Mouse (Mus musculus): Measurements from ENCODE around the gene Vezt.

- TF ChIP-seq USF1 (IDR thresholded peaks at IDR 0.05; ENCODE audit: low read depth) (no peak), MAX (IDR thresholded peaks at IDR 0.05; ENCODE audit: low read depth) (no peak), POLR2AphosphoS2 (IDR thresholded peaks at IDR 0.05; ENCODE audit: insufficient read length, low read depth) (no peak), TCF3 (IDR thresholded peaks at IDR 0.05; ENCODE audit: insufficient read length, low read depth) (no peak), POLR2A (IDR thresholded peaks at IDR 0.05; ENCODE audit: insufficient read length, low read depth) (no peak), SRF (IDR thresholded peaks at IDR 0.05; ENCODE audit: control insufficient read depth, insufficient read length, low read depth) (no peak), TCF12 (IDR thresholded peaks at IDR 0.05; ENCODE audit: insufficient read depth, poor library complexity, severe bottlenecking) (no peak), MYOG (IDR thresholded peaks at IDR 0.05; ENCODE audit: control insufficient read depth in 1 of 3, insufficient read depth in 1 of 3, insufficient read length in 2 of 3, low read depth in 2 of 3) (no peak), CEBPB (IDR thresholded peaks at IDR 0.05; ENCODE audit: insufficient read depth, poor library complexity, severe bottlenecking) (no peak), MYOD1 (IDR thresholded peaks at IDR 0.05; ENCODE audit: control insufficient read depth in 1 of 3, insufficient read length in 2 of 3, low read depth in 2 of 3) (no peak), E2F4 (IDR thresholded peaks at IDR 0.05; ENCODE audit: insufficient read depth) (no peak), REST (IDR thresholded peaks at IDR 0.05; ENCODE audit: insufficient read depth, insufficient read length) (no peak)
Measured at GRCm38 (mm10) chr10:94076966-94077825, 41.6 kb upstream of the Vezt start.

Measured in myocyte (in vitro differentiated cells).